19 mouse cellular contexts compared by ENCODE assay signal in the genomic region with DNA sequence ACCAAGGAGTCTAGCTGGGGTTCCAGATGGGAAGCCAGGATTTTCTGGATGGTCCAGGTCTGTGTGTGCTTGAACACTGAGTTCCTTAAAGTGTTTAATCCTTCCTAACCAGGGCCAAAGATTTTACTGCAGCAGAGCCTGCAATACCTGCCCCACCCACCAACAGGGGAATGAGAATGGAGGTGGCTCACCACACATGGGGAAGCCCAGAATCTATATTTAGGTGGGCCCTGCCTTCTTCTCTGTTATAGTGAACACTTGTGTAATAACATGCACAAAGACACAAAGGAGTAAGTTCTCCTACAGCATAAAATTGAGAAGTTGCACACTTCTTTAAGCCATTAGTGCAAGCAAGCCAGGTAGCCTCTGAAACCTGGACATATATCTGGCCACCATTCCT.
"Had no signal": no experiment of that assay in that cellular context is flagged by ENCODE, and none has a peak within 500 bp of the region (broad histone marks: within the 10 kb centered on the region; RNA-seq: fewer than 3 reads in every experiment).

No protein-coding gene starts in this region.

- DNase-seq: kidney, adult 2 months; kidney, postnatal 25 days; layer of hippocampus, postnatal 36 days; liver, embryonic 13.5 days; lung, adult 2 months; lung, postnatal 14 days; lung, postnatal 4 days; right cerebral cortex, adult 18-20 months; right cerebral cortex, postnatal 14 days; right cerebral cortex, postnatal 4 days; thymus, postnatal 25 days had no signal

- H3K4me3 ChIP-seq: left cerebral cortex, adult 2 months; liver, embryonic 13.5 days; midbrain, embryonic 12.5 days; neural tube, embryonic 12.5 days; neural tube, embryonic 15.5 days had no signal

- H3K36me3 ChIP-seq: liver, embryonic 13.5 days; midbrain, embryonic 12.5 days; neural tube, embryonic 12.5 days; neural tube, embryonic 15.5 days had no signal

- H3K4me1 ChIP-seq: liver, embryonic 13.5 days had no signal

- H3K27me3 ChIP-seq: liver, embryonic 13.5 days; midbrain, embryonic 12.5 days; neural tube, embryonic 15.5 days had no signal

- H3K4me2 ChIP-seq: liver, embryonic 13.5 days; midbrain, embryonic 12.5 days; neural tube, embryonic 12.5 days; neural tube, embryonic 15.5 days had no signal

- H3K9me3 ChIP-seq: liver, embryonic 13.5 days; midbrain, embryonic 12.5 days; neural tube, embryonic 12.5 days; neural tube, embryonic 15.5 days had no signal

- H3K27ac ChIP-seq: kidney, postnatal 0 days; left cerebral cortex, adult 2 months; liver, embryonic 13.5 days; midbrain, embryonic 12.5 days; neural tube, embryonic 12.5 days; neural tube, embryonic 15.5 days; stomach, postnatal 0 days had no signal

- H3K9ac ChIP-seq: liver, embryonic 13.5 days; midbrain, embryonic 12.5 days; neural tube, embryonic 12.5 days; neural tube, embryonic 15.5 days had no signal

- ATAC-seq: intestine, postnatal 0 days; midbrain, embryonic 16.5 days had no signal
